Mouse (Mus musculus): Measurements from ENCODE around the gene Acat3. TPM values are rescaled to one million over a fixed set of nuclear protein-coding genes. Genes with fewer than 3 reads are reported as not detected.
A peak's percentile ranks its signal among the peaks of the same experiment; 100 is the strongest.
"Not testable (repeated sequence)": the region's sequence is repeated elsewhere in the genome, so short reads cannot be mapped to it uniquely, and the experiment has no call there.

The Acat3 gene
- polyA plus RNA-seq, 1 experiment from 2014 or later = 1.0 TPM

DNA sequence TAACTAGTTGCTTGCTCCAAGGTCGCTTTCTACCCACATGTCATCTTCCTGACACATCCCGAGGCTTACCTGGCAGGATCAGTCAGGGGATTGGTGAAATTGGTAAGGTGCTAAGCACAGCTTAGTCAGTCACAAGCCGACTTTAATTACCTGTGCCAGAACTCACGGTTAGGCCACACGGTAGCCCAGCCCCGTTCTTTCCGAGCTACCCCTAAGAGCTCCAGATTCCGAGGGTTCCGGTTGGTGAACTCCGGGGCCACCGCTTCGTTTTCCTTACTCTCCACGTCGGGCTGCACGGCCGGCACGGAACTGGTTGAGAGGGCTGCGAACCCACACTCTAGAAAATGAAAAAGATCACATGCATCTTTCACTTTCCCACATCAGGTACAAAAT is 24.9 kb downstream of the Acat3 start, which contains the start of gene Tcp1:
Gene Tcp1, plus strand, starts transcription at position 214 of the 393 bp plus-strand sequence.
- Histone ChIP-seq H3K4me1 (peaks cover 15% of the 10 kb centered on the region), H3K27me3 (no peaks in the 10 kb centered on the region), H3K9ac (peak within 1 kb of the TSS; percentile 97), H3K4me2 (replicated peaks) (peak within 1 kb of the TSS; percentile 93), H3K36me3 (peaks cover 53% of the 10 kb centered on the region), H3K27ac (peak within 1 kb of the TSS; percentile 91), H3K4me3 (peak within 1 kb of the TSS; percentile 75), H3K9me3 (no peaks in the 10 kb centered on the region)
- WGBS = 1% methylated on average over 18 of the region's 18 CpGs
- ATAC-seq (ENCODE audit: low FRiP score, low read depth) = no peak

DNA sequence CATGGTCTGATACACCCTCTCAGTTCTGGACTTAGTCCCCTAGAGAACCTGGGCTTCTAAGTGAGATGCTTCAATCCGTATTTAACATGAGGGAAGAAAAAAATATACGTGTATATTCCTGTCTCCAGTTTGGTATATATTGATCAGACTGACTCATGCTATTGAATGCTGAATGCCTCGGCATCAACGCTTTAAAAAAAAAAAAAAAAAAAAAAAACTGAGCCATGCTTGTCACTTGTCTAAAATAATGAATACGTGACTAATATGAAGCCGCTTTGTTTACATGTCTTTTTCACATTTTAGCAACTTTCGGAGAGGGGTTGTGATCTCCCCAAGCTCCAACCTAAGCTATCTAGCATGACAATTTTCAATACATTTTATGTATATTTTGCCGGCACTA is 30.0 kb downstream of the Acat3 start:
- Histone ChIP-seq H3K4me3 (no peak overlapping the region), H3K9ac (no peak overlapping the region), H3K4me2 (replicated peaks) (no peak overlapping the region), H3K9me3 (no peaks in the 10 kb centered on the region), H3K4me1 (peaks cover 7% of the 10 kb centered on the region), H3K27ac (no peak overlapping the region), H3K36me3 (peaks cover 44% of the 10 kb centered on the region), H3K27me3 (no peaks in the 10 kb centered on the region)
- 90% methylated on average over 8 of the region's 8 CpGs for WGBS
- ATAC-seq (ENCODE audit: low FRiP score, low read depth) = no peak

DNA sequence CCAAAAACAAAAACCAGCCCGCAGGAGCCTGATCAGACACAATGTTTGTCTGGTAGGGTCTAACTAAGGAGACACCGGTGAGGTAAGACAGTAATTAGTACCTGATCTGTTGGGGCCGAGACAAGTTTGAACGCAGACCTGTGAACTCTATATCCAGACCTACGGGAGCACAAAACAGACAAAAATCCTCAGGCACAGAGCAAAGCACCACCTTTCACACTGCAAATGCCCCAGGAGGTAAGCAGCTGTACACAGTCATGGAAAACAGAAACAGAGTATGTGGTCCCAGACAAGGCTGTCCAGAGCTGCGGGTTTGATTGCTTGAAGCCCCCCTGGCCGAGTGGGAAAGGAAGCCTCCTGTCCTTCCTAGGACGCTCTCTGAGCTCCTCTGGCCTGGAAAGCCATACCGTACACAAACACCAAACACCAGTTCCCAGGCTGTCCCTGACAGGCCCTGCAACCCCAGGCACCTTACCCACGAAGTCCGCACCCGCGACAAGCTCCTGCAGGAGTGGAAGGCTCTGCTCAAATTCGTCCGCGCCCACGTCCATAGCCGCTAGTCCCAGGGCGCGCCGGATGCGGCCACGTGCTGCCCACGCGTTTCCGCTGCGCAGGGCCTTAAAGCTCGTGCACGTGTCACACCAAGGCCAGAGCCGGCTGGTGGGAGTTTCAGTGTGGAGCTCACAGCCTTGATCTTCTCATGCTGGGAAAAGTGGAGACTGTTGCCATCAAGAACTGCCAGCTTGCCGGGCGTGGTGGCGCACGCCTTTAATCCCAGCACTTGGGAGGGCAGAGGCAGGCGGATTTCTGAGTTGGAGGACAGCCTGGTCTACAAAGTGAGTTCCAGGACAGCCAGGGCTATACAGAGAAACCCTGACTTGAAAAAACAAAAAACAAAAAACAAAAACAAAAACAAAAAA is 30.8 kb downstream of the Acat3 start, which contains the start of gene Pnldc1:
Gene Pnldc1, minus strand, starts transcription at position 870 of the 920 bp plus-strand sequence.
- whole genome bisulfite sequencing = 81% methylated on average over 35 of the region's 35 CpGs
- ATAC-seq (ENCODE audit: low FRiP score, low read depth) = no peak

DNA sequence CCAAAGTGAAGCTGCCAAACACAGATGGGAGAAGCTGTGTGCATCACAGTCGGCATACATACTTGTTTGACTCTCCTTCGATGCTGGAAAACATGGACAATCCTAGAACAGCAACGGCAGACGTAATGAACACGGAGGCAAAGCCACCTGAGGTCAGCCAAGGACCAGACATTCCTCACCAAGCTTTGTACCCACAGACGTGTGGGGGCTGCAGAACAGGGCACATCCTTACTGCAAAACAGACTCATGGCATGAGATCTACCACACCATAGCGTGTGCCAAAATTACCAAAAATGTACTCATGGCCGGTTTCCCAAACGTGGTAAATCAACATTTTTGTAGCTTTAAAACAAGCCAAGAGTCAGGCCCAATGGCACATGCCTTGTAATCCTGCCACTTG is 34.0 kb downstream of the Acat3 start:
- Histone ChIP-seq H3K27ac (no peak overlapping the region), H3K4me3 (no peak overlapping the region), H3K9me3 (no peaks in the 10 kb centered on the region), H3K4me2 (replicated peaks) (no peak overlapping the region), H3K27me3 (no peaks in the 10 kb centered on the region), H3K4me1 (peaks cover 12% of the 10 kb centered on the region), H3K36me3 (peaks cover 33% of the 10 kb centered on the region), H3K9ac (no peak overlapping the region)
- no peak for ATAC-seq (ENCODE audit: low FRiP score, low read depth)
- 92% methylated on average over 9 of the region's 9 CpGs for WGBS

More for the DNA sequence above, 30.8 kb downstream of the Acat3 start, which contains the start of gene Pnldc1:
- Histone ChIP-seq H3K27me3 (no peaks in the 10 kb centered on the region), H3K27ac (no peak within 1 kb of the TSS), H3K36me3 (peaks cover 51% of the 10 kb centered on the region), H3K4me1 (no peaks in the 10 kb centered on the region), H3K4me2 (replicated peaks) (no peak within 1 kb of the TSS), H3K4me3 (no peak within 1 kb of the TSS), H3K9me3 (no peaks in the 10 kb centered on the region), H3K9ac (no peak within 1 kb of the TSS)

DNA sequence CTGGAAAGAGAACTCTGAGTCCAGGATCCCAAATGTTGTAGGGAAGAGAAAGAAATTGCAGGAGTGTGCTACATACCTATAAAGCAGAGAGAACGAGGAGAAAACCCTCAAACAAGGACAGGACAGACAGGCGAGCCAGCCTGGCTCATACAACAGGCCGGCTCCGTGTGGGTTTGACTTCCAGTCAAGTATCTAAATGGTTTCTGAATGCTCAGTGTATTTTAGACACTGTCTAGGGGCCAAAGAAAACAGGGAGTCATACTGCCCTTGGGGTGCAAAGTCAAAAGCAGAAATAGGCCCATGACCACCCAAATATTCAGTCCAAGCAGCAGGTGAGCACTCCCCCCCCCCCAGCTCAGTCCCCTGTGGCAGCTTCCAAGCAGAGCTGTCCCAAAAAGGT is 34.6 kb downstream of the Acat3 start:
- Histone ChIP-seq H3K36me3 (peaks cover 31% of the 10 kb centered on the region), H3K4me2 (replicated peaks) (no peak overlapping the region), H3K4me3 (no peak overlapping the region), H3K27me3 (no peaks in the 10 kb centered on the region), H3K27ac (no peak overlapping the region), H3K9ac (no peak overlapping the region), H3K9me3 (no peaks in the 10 kb centered on the region), H3K4me1 (peaks cover 12% of the 10 kb centered on the region)
- 85% methylated on average over 4 of the region's 4 CpGs for WGBS
- ATAC-seq (ENCODE audit: low FRiP score, low read depth) = no peak

DNA sequence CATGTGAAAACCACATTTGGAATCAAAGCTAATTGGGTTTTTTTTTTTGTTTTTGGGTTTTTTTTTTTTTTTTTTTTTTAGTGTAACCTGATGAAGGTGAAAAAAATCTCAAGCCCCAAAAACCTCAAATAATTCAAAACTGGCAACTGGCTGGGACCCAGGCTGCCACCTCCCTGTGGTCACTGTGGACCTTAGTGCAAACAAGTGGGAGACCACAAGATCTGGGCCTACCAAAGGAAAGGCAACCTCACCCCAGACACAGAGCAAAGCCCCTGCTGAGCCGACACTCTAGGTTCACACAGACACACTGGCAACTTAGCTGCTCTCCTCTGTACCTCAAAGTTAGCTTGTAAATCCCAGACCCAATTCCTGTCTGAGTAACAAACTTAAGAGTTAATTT is 36.1 kb downstream of the Acat3 start:
- no peak for ATAC-seq (ENCODE audit: low FRiP score, low read depth)
- Histone ChIP-seq H3K4me3 (no peak overlapping the region), H3K36me3 (peaks cover 35% of the 10 kb centered on the region), H3K9me3 (no peaks in the 10 kb centered on the region), H3K9ac (no peak overlapping the region), H3K27me3 (no peaks in the 10 kb centered on the region), H3K4me1 (peaks cover 12% of the 10 kb centered on the region), H3K27ac (peak overlapping the region; percentile 74), H3K4me2 (replicated peaks) (no peak overlapping the region)
- WGBS = 61% methylated on average over 1 of the region's 1 CpGs

DNA sequence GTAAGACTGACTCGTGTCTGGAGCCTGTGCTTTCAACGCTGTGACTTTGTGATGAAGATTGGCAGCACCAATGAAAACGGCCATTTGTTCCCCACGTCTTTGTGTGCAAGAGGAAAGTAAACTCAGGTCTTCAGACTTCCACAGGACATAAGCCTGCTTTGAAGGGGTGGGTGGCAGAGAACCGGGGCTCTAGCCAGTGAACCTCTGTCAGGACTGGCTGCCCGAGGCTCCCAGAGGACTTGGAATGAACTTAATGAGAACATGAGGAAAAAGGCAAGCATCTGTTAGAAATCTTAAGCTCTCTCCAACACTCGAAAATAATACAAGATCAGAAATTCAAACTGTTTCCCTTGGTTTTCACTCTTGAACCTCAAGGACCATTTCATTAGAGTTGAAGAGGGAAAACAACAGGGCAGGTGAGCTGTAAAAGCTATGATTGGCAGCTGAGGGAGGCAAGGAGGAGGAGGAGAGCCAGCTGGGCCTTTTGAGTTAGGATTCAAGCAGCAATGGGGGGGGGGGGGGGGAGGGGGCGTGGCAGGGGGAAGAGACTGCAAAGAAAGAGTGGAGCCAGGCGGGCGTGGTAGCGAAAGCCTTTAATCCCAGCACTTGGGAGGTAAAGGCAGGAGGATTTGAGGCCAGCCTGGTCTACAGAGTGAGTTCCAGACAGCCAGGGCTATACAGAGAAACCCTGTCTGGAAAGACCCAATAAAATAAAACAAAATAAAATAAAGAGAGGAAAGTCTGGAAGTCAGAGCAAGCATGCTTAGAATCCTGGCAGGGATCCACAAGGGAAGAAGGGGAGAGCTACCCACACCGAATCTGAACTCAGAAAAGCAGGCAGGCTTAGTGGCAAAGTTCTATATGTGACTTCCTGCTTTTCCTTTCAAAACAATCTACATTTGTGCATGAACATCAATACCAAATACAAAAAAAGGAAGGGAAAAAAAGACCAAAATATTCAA is 36.7 kb downstream of the Acat3 start:
- H3K4me2 ChIP-seq (replicated peaks) = 0 out of 2 replicates have a peak overlapping the region, but pooled peaks have one; percentile 21
- H3K27me3 ChIP-seq = no peaks in the 10 kb centered on the region
- H3K27ac ChIP-seq = peak overlapping the region; percentile 84
- peaks cover 38% of the 10 kb centered on the region for H3K36me3 ChIP-seq
- peak; percentile 79; the same call in 1 of the 2 replicates for ATAC-seq (ENCODE audit: low FRiP score, low read depth)
- no peaks in the 10 kb centered on the region for H3K9me3 ChIP-seq
- no peak overlapping the region for H3K4me3 ChIP-seq
- WGBS = 28% methylated on average over 11 of the region's 12 CpGs
- no peak overlapping the region for H3K9ac ChIP-seq
- peaks cover 12% of the 10 kb centered on the region for H3K4me1 ChIP-seq

DNA sequence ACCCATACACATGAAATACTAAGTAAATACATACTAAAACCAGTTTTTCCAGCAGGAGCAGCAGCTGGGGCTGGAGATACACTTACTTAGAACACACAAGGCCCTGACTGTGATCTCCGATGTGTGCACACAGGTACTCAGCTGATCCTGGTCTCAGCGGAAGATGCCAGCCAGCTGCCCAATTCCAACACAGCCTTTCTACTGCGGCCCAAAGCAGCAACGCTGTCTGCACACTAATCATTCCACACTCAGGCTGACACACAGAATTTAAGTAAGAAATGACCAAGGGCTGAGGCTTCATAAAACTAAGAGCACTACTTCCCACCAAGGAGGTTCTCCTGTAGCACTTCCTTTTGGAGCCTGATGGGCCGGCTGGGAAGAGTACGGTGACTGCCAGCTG is 38.1 kb downstream of the Acat3 start:
- H3K4me1 ChIP-seq = peaks cover 12% of the 10 kb centered on the region
- no peak overlapping the region for H3K4me2 ChIP-seq (replicated peaks)
- no peak for ATAC-seq (ENCODE audit: low FRiP score, low read depth)
- H3K27ac ChIP-seq = no peak overlapping the region; the same call in 1 of the 2 replicates
- H3K9me3 ChIP-seq = no peaks in the 10 kb centered on the region
- no peak overlapping the region for H3K4me3 ChIP-seq
- no peak overlapping the region for H3K9ac ChIP-seq
- 95% methylated on average over 6 of the region's 6 CpGs for WGBS
- H3K36me3 ChIP-seq = peaks cover 38% of the 10 kb centered on the region
- H3K27me3 ChIP-seq = no peaks in the 10 kb centered on the region

DNA sequence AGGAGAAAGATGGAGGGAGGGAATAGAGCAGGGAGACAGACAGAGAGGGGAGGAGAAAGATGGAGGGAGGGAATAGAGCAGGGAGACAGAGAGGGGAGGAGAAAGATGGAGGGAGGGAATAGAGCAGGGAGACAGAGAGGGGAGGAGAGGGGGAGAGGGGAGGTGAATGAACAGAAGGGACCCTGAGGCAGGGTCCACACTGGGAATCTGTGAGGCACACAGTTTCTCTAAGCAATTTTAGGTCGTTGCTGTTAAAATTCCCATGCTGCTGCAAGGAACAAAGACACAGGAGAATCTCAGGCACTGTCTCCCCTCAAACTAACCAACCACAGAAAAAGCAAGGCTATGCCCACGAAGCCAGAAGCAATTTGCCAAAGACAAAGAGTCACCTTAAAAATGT is 41.8 kb downstream of the Acat3 start:
- H3K4me3 ChIP-seq; ATAC-seq (ENCODE audit: low FRiP score, low read depth); H3K27me3 ChIP-seq; H3K9ac ChIP-seq; H3K9me3 ChIP-seq; H3K4me2 ChIP-seq (replicated peaks): not testable (repeated sequence)
- Histone ChIP-seq H3K27ac (peak overlapping the region; percentile 6; the same call in 1 of the 2 replicates), H3K36me3 (peaks cover 34% of the 10 kb centered on the region), H3K4me1 (peaks cover 11% of the 10 kb centered on the region)
- 53% methylated on average over 2 of the region's 2 CpGs for WGBS

DNA sequence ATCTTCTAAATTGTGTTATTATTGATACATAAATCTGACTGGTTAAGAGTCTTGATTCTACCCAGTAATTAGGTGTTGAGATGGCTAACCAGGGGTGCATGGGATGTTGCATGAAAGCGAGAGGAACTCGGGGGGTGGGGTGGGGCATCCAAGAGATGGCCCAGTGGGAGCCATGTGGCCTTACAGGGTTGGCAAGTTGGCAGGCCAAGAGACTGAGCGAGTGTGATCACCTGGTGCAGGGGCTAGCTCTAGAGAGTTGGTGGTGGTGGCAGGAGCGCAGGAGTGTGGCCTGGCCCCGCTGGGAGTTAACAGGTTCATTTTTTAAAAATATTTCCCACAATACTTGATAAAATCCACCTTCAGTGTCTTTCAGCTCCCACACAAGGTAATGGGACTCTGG is 42.7 kb downstream of the Acat3 start:
- Histone ChIP-seq H3K4me2 (replicated peaks) (no peak overlapping the region), H3K4me1 (peaks cover 2% of the 10 kb centered on the region; the same call in 1 of the 2 replicates), H3K9ac (no peak overlapping the region), H3K9me3 (no peaks in the 10 kb centered on the region), H3K4me3 (no peak overlapping the region), H3K27ac (no peak overlapping the region), H3K27me3 (no peaks in the 10 kb centered on the region), H3K36me3 (peaks cover 34% of the 10 kb centered on the region)
- ATAC-seq (ENCODE audit: low FRiP score, low read depth) = no peak
- WGBS = 82% methylated on average over 5 of the region's 5 CpGs

DNA sequence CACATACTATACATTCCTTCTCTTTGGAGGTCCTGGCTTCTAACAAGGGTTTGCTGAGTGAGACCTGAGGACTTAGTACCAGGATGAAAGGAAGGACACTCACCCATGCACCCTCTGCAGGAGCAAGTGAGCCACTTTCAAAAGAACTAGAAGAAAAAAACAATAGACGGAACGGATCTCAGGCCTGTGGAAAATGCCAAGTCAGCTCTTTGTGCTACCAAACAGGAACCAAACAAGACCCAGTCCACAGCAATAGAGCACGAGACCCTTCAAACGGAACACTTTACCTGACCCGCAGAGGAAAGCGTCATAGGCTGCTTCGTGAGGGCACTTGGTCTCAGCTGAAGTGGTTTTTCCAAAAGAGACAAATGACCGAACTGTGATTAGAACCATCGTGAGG is 48.4 kb downstream of the Acat3 start:
- H3K4me3 ChIP-seq = no peak overlapping the region
- H3K27me3 ChIP-seq = no peaks in the 10 kb centered on the region
- H3K27ac ChIP-seq = no peak overlapping the region
- peaks cover 36% of the 10 kb centered on the region; the same call in 1 of the 2 replicates for H3K36me3 ChIP-seq
- 0 out of 2 replicates have a peak, but pooled peaks cover 4% of the 10 kb centered on the region for H3K4me1 ChIP-seq
- no peaks in the 10 kb centered on the region for H3K9me3 ChIP-seq
- H3K9ac ChIP-seq = no peak overlapping the region
- 90% methylated on average over 9 of the region's 9 CpGs for WGBS
- no peak overlapping the region for H3K4me2 ChIP-seq (replicated peaks)
- no peak for ATAC-seq (ENCODE audit: low FRiP score, low read depth)

Measured in limb, embryonic 13.5 days (tissue).